Mouse (Mus musculus) adrenal gland (tissue): ENCODE measurements around the gene Fkrp.

Experiments
- intact Hi-C: fragments of 180-260 bp; cut with DNase I; formaldehyde crosslinking; loops from one replicate; pipeline ENCODE4 v1.15.1; 2025

The Fkrp gene

DNA sequence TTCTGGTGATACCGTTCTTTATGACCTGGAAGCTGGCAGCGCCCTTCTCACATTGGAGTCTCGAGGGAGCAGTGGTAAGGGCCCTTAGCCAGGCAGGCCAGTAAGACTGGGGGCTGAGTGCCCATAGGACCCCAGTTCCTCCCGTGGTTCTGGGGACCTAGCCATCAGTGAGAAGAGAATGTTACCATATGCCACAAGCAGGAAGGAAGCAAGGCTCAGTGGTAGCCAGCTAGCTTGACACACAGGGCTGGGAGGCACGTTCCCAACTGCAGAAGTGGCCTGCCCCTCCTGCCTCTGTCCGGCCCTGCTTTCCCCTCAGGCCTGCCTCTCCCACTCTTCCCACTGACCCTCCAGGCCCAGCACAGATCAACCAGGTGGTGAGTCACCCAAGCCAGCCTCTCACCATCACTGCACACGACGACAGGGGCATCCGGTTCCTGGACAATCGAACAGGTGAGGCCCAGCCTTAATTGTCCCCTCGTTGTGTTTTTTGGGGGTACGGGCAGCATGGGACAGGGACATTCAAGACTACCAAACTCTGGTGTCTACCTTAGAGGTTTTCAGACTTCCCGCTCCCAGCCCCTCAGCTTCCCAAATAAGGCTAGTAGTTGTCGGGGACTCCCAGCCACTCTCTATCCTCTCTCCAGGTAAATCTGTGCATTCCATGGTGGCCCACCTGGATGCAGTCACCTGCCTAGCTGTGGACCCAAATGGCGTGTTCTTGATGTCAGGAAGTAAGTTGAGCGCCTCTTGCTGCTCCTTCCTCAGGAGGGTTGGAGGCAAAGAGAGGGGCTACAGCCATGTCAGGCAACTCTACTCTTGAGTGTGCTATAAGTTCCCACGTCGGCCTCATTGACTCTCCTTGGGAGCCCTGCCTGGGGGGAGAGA, 21.6 kb upstream of the Fkrp start:
- intact Hi-C loops = no loop called here

GRCm38 (mm10) chr7:16830449-16830848, 13.9 kb upstream of the Fkrp start:
- intact Hi-C loops = no loop called here

GRCm38 (mm10) chr7:16827274-16827673, 10.7 kb upstream of the Fkrp start:
- intact Hi-C loops = no loop called here

DNA sequence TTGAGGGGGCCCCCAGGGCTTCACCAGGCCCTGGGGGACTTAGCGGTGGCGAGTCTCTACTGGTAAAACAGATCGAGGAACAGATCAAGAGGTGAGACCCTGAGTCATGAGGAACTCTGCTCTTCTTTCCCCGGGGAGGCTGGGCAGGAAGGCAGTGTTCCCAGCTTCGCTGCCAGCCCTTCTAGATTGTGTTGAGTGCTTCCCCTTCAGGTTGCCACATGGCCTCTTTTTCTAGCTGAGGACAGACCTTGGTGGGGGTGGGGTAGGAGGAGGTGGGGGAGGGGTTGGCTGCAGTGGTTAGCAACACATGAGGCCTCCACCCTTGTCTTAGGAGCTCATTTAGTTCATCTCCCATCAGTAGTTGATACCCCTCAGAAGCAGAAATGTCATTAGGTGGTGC, 10.0 kb upstream of the Fkrp start:
- intact Hi-C loops = no loop called here

DNA sequence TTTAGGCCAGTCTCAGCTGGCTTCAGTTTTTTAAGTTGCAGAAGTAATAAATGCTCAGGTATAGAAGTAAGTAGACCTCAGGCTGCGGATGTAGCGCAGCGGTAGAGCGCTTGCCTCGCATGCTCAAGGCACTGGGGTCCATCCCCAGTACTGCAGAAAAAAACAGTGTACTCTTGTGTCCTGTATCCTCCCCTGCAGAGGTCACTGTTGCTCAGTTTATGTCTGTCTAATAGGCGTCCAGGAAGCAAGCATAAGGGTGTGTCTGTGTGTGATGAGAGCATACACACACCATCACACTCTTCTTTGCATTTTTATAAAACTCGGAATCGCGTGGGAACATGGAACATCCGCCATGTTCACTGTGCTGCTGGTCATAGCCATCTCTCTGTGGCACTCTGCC, 9.3 kb upstream of the Fkrp start:
- intact Hi-C loops = no loop called here

- intact Hi-C loops = loop anchor here (5.0 kb wide), 1 partner anchor 34 kb away; no protein-coding TSS in a partner anchor
These were observed 7.2 kb upstream of the Fkrp start for GRCm38 (mm10) chr7:16823734-16824133.

DNA sequence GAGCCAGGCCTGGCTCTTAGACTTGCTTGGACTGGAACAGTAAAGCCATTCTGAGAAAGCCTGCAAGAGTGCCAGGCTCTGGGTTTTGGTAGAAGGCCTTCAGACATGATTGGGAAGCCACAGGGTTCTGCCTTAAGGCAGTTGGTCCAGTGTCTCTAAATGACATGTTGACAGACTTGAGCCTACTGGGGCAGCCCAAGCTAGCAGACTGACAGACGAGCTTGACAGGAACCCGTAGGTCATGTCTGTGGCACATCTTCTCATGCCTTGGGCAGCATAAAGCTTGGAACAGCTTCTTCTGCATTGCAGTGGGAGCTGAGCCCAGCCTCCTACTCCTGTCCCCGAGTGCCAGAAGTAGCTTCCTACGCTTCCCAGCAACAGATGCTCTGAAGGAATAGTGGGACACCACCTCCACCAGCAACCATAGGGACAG, 5.2 kb upstream of the Fkrp start:
- intact Hi-C loops = loop anchor here (5.0 kb wide), 1 partner anchor 36 kb away; no protein-coding TSS in a partner anchor

- intact Hi-C loops = loop anchor here (5.0 kb wide), 1 partner anchor 36 kb away; no protein-coding TSS in a partner anchor
These were observed 4.6 kb upstream of the Fkrp start for GRCm38 (mm10) chr7:16821091-16821490.

GRCm38 (mm10) chr7:16820271-16820763, 3.8 kb upstream of the Fkrp start:
- intact Hi-C loops = loop anchor here (5.0 kb wide), 1 partner anchor 37 kb away; no protein-coding TSS in a partner anchor

- intact Hi-C loops = loop anchor here (5.0 kb wide), 1 partner anchor 38 kb away; no protein-coding TSS in a partner anchor
These were observed 3.3 kb upstream of the Fkrp start for GRCm38 (mm10) chr7:16819794-16820193.

- intact Hi-C loops = no loop called here
These were observed 1.2 kb upstream of the Fkrp start for GRCm38 (mm10) chr7:16817693-16818092.

DNA sequence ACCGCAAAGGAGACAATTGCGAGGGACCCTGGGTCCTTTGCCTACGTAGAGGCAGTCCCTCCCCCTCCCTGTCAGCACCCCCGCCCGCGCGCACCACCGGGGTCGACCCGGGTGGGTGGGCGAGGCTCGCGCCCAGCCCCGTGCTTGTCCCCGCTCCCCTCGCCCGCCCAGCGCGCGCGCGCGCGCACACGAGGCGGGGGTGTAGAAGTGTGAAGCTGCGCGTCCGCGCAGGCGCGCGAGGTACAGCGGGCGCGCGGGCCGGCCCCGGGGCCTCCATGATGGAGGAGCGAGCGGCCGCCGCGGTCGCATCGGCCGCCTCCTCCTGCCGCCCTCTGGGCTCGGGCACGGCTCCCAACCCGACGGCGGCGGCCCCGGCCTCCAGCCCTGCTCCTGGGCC, 456 bp downstream of the Fkrp start:
- intact Hi-C loops = no loop called here

- intact Hi-C loops = no loop called here
These were observed 1.1 kb downstream of the Fkrp start, which contains the start of gene Strn4 for GRCm38 (mm10) chr7:16815351-16815941. Strn4 (plus strand) TSS chr7:16815889.

GRCm38 (mm10) chr7:16812505-16812904, 4.0 kb downstream of the Fkrp start:
- intact Hi-C loops = no loop called here

DNA sequence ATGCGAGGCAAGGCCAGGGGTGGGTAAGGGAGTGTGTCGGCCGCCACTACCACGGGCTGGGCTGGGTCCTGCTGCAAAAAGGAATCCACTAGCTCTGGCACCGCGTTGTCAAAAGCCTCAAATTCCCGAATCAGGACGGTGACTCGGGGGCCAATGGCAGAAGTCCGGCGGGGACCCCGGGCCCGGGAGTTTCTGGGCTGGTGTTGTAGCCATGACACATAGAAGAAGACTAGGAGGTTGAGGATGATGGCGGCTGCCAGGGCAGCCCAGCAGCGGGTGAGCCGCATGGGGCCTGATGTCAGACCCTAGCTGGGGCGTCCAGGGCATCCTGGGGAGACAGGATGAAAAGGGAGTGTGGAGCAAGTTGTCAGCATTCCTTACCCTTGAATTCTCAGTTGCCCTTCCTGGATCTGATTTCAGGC, 4.9 kb downstream of the Fkrp start:
- intact Hi-C loops = no loop called here

GRCm38 (mm10) chr7:16810920-16811648, 5.4 kb downstream of the Fkrp start:
- intact Hi-C loops = no loop called here

DNA sequence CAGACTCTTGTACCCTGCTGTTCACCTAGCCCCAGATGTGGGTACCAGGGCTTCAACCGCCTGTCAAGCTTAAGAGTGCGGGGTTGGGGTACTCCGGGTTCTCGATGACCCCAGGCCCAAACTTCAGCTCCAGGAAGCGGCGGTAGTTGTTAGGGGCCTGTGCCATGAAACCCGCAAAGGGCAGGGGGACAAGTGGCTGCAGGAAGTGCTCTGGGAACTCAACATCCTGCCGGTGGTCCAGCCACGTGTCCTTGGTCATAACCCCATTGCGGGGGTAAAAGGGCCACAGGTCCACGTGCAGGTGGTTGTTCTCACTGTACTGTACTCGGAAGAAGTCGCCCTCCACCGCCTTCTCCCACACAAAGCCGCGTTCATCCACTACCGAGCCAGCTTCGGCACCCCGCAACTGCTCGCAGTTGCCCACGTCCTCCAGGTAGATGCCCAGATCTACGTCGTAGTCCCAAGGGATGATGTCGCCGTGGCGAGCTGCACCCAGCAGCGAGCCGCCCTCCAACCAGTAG, 6.1 kb downstream of the Fkrp start:
- intact Hi-C loops = no loop called here

DNA sequence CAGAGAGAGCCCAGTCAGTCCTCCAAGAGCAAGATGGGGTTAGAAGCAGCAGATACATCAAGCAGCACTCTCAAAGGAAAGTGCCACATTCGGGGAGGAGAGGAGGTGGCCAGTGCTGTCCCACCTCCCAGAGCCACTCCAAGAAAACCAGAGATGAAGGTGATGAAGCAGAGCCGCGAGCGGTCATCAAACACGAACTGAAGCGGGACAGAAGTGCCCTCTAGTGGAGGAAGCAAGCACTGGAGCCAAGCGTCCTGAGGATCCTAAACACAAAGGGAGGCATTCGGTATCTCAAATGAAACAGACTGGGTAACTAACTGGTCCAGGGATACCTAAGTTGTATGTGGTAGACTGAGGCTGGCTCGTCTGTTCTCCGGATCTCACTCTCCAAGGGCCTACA, 6.8 kb downstream of the Fkrp start:
- intact Hi-C loops = loop anchor here (1.0 kb wide), 1 partner anchor 63 kb away; no protein-coding TSS in a partner anchor

DNA sequence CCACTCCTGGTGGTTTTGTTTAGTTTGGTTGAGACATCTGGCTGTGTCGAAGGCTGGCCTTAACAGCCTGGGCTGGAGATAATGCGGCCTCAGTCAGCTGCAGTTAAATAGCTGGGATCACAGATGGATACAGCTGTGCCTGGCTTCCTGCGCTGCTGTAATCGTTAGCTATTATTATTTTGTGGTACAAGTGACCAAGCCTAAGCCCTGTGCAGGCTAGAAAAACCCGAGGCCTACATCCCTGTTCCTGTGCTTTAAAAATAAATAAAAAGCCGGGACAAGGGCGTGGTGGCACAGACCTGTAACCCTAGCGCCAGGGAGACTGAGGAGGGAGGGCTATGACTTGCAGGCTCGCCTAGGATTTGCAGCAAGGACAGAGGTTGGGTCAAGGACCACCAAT, 7.9 kb downstream of the Fkrp start:
- intact Hi-C loops = loop anchor here (1.0 kb wide), 1 partner anchor 62 kb away; no protein-coding TSS in a partner anchor

GRCm38 (mm10) chr7:16807936-16808335, 8.6 kb downstream of the Fkrp start:
- intact Hi-C loops = no loop called here

GRCm38 (mm10) chr7:16804409-16805028, 12.0 kb downstream of the Fkrp start:
- intact Hi-C loops = no loop called here
